Mouse (Mus musculus): ENCODE results near the gene Tex33.

DNA sequence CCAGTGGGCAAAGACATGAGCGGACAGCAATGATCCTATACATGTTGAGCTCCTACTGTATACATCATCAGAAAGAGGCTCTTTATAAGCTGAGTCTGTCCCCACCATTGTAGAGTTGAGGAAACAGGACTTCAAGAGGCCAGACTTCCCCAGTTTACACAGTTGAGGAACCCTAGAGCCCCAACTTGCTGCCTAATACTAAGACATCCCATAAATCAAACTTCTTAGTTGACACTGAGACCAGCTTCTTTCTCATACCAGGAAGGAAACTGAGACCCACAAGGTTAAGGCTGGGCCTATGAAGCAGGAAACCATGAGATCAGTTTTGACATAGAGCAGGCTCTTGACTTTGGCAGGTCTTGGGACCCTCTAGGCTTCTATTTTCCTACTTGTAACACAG lies 10.1 kb downstream of the Tex33 start:
- TF ChIP-seq POLR2A (IDR thresholded peaks at IDR 0.05; ENCODE audit: low read depth, low read length) (no peak), CTCF (IDR thresholded peaks at IDR 0.05; ENCODE audit: extremely low read depth, insufficient read length, insufficient replicate concordance, low read depth, low read length) (no peak)
